Mouse (Mus musculus): ENCODE data around the gene Rara. TPM values are rescaled to one million over a fixed set of nuclear protein-coding genes. Genes with fewer than 3 reads are reported as not detected.

Gene Rara
- polyA plus RNA-seq, 1 experiment from 2014 or later: 46.4 TPM

- H3K9ac ChIP-seq (ENCODE audit: low read depth, low read length): peak overlapping the region; percentile 30; the same call in 1 of the 2 replicates
- peak overlapping the region; percentile 49 for H3K4me2 ChIP-seq (ENCODE audit: low read depth, low read length)
- 2% methylated on average over 10 of the region's 12 CpGs for WGBS
- ATAC-seq (ENCODE audit: low read depth) (peak; percentile 41), DNase-seq (ENCODE audit: low spot score) (peak; percentile 94)
- peaks cover 78% of the 10 kb centered on the region for H3K4me1 ChIP-seq (ENCODE audit: control insufficient read depth, insufficient read depth, low read length)
- H3K4me3 ChIP-seq (ENCODE audit: low read depth, low read length): peak overlapping the region; percentile 8; the same call in 1 of the 2 replicates
- H3K27me3 ChIP-seq (replicated peaks; ENCODE audit: control insufficient read depth, insufficient read depth, low read length): no peaks in the 10 kb centered on the region
- H3K36me3 ChIP-seq (ENCODE audit: control insufficient read depth, insufficient read depth, low read length): peaks cover under 1% of the 10 kb centered on the region; the same call in 1 of the 2 replicates
- peak overlapping the region; percentile 92 for H3K27ac ChIP-seq (replicated peaks; ENCODE audit: low read depth, low read length)
- no peaks in the 10 kb centered on the region for H3K9me3 ChIP-seq (ENCODE audit: control insufficient read depth, low read length)
Observed at GRCm38 (mm10) chr11:98925868-98926311, 1.7 kb upstream of the Rara start.

GRCm38 (mm10) chr11:98926553-98926952 is 1.1 kb upstream of the Rara start:
- H3K4me3 ChIP-seq (ENCODE audit: low read depth, low read length): no peak overlapping the region
- H3K27ac ChIP-seq (replicated peaks; ENCODE audit: low read depth, low read length): peak overlapping the region; percentile 92
- H3K9ac ChIP-seq (ENCODE audit: low read depth, low read length): peak overlapping the region; percentile 30; the same call in 1 of the 2 replicates
- peaks cover 85% of the 10 kb centered on the region for H3K4me1 ChIP-seq (ENCODE audit: control insufficient read depth, insufficient read depth, low read length)
- WGBS: 57% methylated on average over 7 of the region's 7 CpGs
- H3K4me2 ChIP-seq (ENCODE audit: low read depth, low read length): peak overlapping the region; percentile 49
- no peaks in the 10 kb centered on the region for H3K9me3 ChIP-seq (ENCODE audit: control insufficient read depth, low read length)
- H3K27me3 ChIP-seq (replicated peaks; ENCODE audit: control insufficient read depth, insufficient read depth, low read length): no peaks in the 10 kb centered on the region
- ATAC-seq (ENCODE audit: low read depth) (no peak), DNase-seq (ENCODE audit: low spot score) (no peak)
- H3K36me3 ChIP-seq (ENCODE audit: control insufficient read depth, insufficient read depth, low read length): no peaks in the 10 kb centered on the region

- peak overlapping the region; percentile 74 for H3K9ac ChIP-seq (ENCODE audit: low read depth, low read length)
- no peaks in the 10 kb centered on the region for H3K27me3 ChIP-seq (replicated peaks; ENCODE audit: control insufficient read depth, insufficient read depth, low read length)
- peak overlapping the region; percentile 84 for H3K4me2 ChIP-seq (ENCODE audit: low read depth, low read length)
- DNase-seq (ENCODE audit: low spot score) (no peak), ATAC-seq (ENCODE audit: low read depth) (no peak)
- H3K4me1 ChIP-seq (ENCODE audit: control insufficient read depth, insufficient read depth, low read length): peaks cover 97% of the 10 kb centered on the region
- peak overlapping the region; percentile 58 for H3K4me3 ChIP-seq (ENCODE audit: low read depth, low read length)
- no peaks in the 10 kb centered on the region for H3K36me3 ChIP-seq (ENCODE audit: control insufficient read depth, insufficient read depth, low read length)
- no peaks in the 10 kb centered on the region for H3K9me3 ChIP-seq (ENCODE audit: control insufficient read depth, low read length)
- 8% methylated on average over 12 of the region's 12 CpGs for WGBS
- H3K27ac ChIP-seq (replicated peaks; ENCODE audit: low read depth, low read length): peak overlapping the region; percentile 84
Observed at GRCm38 (mm10) chr11:98928186-98928893, 722 bp downstream of the Rara start.

GRCm38 (mm10) chr11:98929503-98929902 is 1.9 kb downstream of the Rara start:
- H3K36me3 ChIP-seq (ENCODE audit: control insufficient read depth, insufficient read depth, low read length): no peaks in the 10 kb centered on the region
- 6% methylated on average over 9 of the region's 9 CpGs for WGBS
- H3K27ac ChIP-seq (replicated peaks; ENCODE audit: low read depth, low read length): peak overlapping the region; percentile 84
- no peaks in the 10 kb centered on the region for H3K9me3 ChIP-seq (ENCODE audit: control insufficient read depth, low read length)
- peak overlapping the region; percentile 58 for H3K4me3 ChIP-seq (ENCODE audit: low read depth, low read length)
- peak overlapping the region; percentile 48 for H3K9ac ChIP-seq (ENCODE audit: low read depth, low read length)
- DNase-seq (ENCODE audit: low spot score): no peak
- peak overlapping the region; percentile 84 for H3K4me2 ChIP-seq (ENCODE audit: low read depth, low read length)
- no peaks in the 10 kb centered on the region for H3K27me3 ChIP-seq (replicated peaks; ENCODE audit: control insufficient read depth, insufficient read depth, low read length)
- H3K4me1 ChIP-seq (ENCODE audit: control insufficient read depth, insufficient read depth, low read length): peaks cover 94% of the 10 kb centered on the region
- ATAC-seq (ENCODE audit: low read depth): no peak

GRCm38 (mm10) chr11:98930127-98930601 is 2.5 kb downstream of the Rara start:
- no peak for ATAC-seq (ENCODE audit: low read depth)
- peak overlapping the region; percentile 58; the same call in 1 of the 2 replicates for H3K4me3 ChIP-seq (ENCODE audit: low read depth, low read length)
- 24% methylated on average over 7 of the region's 7 CpGs for WGBS

GRCm38 (mm10) chr11:98930773-98931512 is 3.3 kb downstream of the Rara start:
- H3K9ac ChIP-seq (ENCODE audit: low read depth, low read length): peak overlapping the region; percentile 35; the same call in 1 of the 2 replicates
- H3K9me3 ChIP-seq (ENCODE audit: control insufficient read depth, low read length): no peaks in the 10 kb centered on the region
- H3K27ac ChIP-seq (replicated peaks; ENCODE audit: low read depth, low read length): peak overlapping the region; percentile 84
- peak overlapping the region; percentile 84 for H3K4me2 ChIP-seq (ENCODE audit: low read depth, low read length)
- WGBS: 33% methylated on average over 9 of the region's 10 CpGs
- H3K4me3 ChIP-seq (ENCODE audit: low read depth, low read length): no peak overlapping the region
- DNase-seq (ENCODE audit: low spot score): no peak
- H3K27me3 ChIP-seq (replicated peaks; ENCODE audit: control insufficient read depth, insufficient read depth, low read length): no peaks in the 10 kb centered on the region
- H3K4me1 ChIP-seq (ENCODE audit: control insufficient read depth, insufficient read depth, low read length): peaks cover 91% of the 10 kb centered on the region
- H3K36me3 ChIP-seq (ENCODE audit: control insufficient read depth, insufficient read depth, low read length): peaks cover 4% of the 10 kb centered on the region; the same call in 1 of the 2 replicates
- no peak for ATAC-seq (ENCODE audit: low read depth)

More at GRCm38 (mm10) chr11:98930127-98930601, 2.5 kb downstream of the Rara start:
- H3K4me2 ChIP-seq (ENCODE audit: low read depth, low read length): peak overlapping the region; percentile 84
- H3K27ac ChIP-seq (replicated peaks; ENCODE audit: low read depth, low read length): peak overlapping the region; percentile 84
- H3K9ac ChIP-seq (ENCODE audit: low read depth, low read length): peak overlapping the region; percentile 48; the same call in 1 of the 2 replicates
- H3K9me3 ChIP-seq (ENCODE audit: control insufficient read depth, low read length): no peaks in the 10 kb centered on the region
- H3K4me1 ChIP-seq (ENCODE audit: control insufficient read depth, insufficient read depth, low read length): peaks cover 91% of the 10 kb centered on the region
- H3K36me3 ChIP-seq (ENCODE audit: control insufficient read depth, insufficient read depth, low read length): peaks cover 2% of the 10 kb centered on the region; the same call in 1 of the 2 replicates
- H3K27me3 ChIP-seq (replicated peaks; ENCODE audit: control insufficient read depth, insufficient read depth, low read length): no peaks in the 10 kb centered on the region
- peak; percentile 87 for DNase-seq (ENCODE audit: low spot score)

GRCm38 (mm10) chr11:98931513-98932292 is 4.1 kb downstream of the Rara start:
- H3K9ac ChIP-seq (ENCODE audit: low read depth, low read length): peak overlapping the region; percentile 35; the same call in 1 of the 2 replicates
- H3K27me3 ChIP-seq (replicated peaks; ENCODE audit: control insufficient read depth, insufficient read depth, low read length): no peaks in the 10 kb centered on the region
- H3K4me3 ChIP-seq (ENCODE audit: low read depth, low read length): no peak overlapping the region
- peak overlapping the region; percentile 84 for H3K4me2 ChIP-seq (ENCODE audit: low read depth, low read length)
- WGBS: 17% methylated on average over 7 of the region's 7 CpGs
- no peaks in the 10 kb centered on the region for H3K9me3 ChIP-seq (ENCODE audit: control insufficient read depth, low read length)
- H3K36me3 ChIP-seq (ENCODE audit: control insufficient read depth, insufficient read depth, low read length): peaks cover 4% of the 10 kb centered on the region; the same call in 1 of the 2 replicates
- peak overlapping the region; percentile 84 for H3K27ac ChIP-seq (replicated peaks; ENCODE audit: low read depth, low read length)
- peaks cover 91% of the 10 kb centered on the region for H3K4me1 ChIP-seq (ENCODE audit: control insufficient read depth, insufficient read depth, low read length)
- ATAC-seq (ENCODE audit: low read depth) (no peak), DNase-seq (ENCODE audit: low spot score) (peak; percentile 84)
